Mouse (Mus musculus): Measurements from ENCODE around the gene Mum1l1. TPM values are rescaled to one million over a fixed set of nuclear protein-coding genes. Genes with fewer than 3 reads are reported as not detected.

Mum1l1 gene
- total and polyA plus RNA-seq, 3 experiments: 0.56 to 0.92 TPM; not detected in 1

DNA sequence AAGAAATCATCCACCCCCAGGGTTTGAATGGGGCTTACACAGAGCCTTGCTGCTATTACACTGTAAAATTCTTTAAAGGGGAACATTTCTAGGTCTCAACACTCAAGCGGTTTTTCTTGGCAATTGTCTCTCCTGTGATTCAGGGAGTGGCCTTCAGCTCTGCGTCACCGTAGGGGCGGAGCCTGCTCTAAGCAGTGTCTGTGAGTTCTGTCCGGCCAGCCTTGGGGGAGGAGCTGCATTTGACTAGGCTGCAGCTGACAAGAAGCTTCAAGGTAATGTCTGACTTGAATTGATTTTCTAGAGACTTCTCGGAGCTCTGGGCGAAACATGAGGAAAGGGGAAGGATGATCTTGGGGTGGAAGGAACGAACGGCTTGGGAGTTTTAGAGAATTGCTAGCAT, 21.3 kb downstream of the Mum1l1 start (continued):
- no peak for TF ChIP-seq BHLHE40 (IDR thresholded peaks at IDR 0.05; ENCODE audit: borderline replicate concordance, low read depth, low read length)

- TF ChIP-seq SMC3 (IDR thresholded peaks at IDR 0.05; ENCODE audit: low read depth, low read length): peak; percentile 65
- no peak for TF ChIP-seq RCOR1 (IDR thresholded peaks at IDR 0.05; ENCODE audit: low read depth, low read length)
- TF ChIP-seq MAFK (IDR thresholded peaks at IDR 0.05; ENCODE audit: borderline replicate concordance, low read depth, low read length): no peak
- TF ChIP-seq POLR2A (IDR thresholded peaks at IDR 0.05; ENCODE audit: control insufficient read depth in 1 of 2, insufficient read depth in 1 of 2, low read depth in 1 of 2, low read length in 2 of 2, poor library complexity in 1 of 2): no peak
- no peak for TF ChIP-seq ZMIZ1 (IDR thresholded peaks at IDR 0.05; ENCODE audit: low read depth, low read length)
- TF ChIP-seq EP300 (IDR thresholded peaks at IDR 0.05; ENCODE audit: low read depth in 1 of 2, low read length in 2 of 2): no peak
- TF ChIP-seq NELFE (IDR thresholded peaks at IDR 0.05; ENCODE audit: low read depth, low read length): no peak
- TF ChIP-seq BHLHE40 (IDR thresholded peaks at IDR 0.05; ENCODE audit: borderline replicate concordance, low read depth, low read length): no peak
- no peak for TF ChIP-seq MAX (IDR thresholded peaks at IDR 0.05; ENCODE audit: low read length)
- peak; percentile 55 for TF ChIP-seq ZC3H11A (IDR thresholded peaks at IDR 0.05; ENCODE audit: low read depth, low read length)
- no peak for TF ChIP-seq NRF1 (IDR thresholded peaks at IDR 0.05; ENCODE audit: insufficient read depth, low read depth, low read length, poor library complexity, severe bottlenecking)
- TF ChIP-seq ZNF384 (IDR thresholded peaks at IDR 0.05; ENCODE audit: low read depth, low read length): no peak
- TF ChIP-seq MYC (IDR thresholded peaks at IDR 0.05; ENCODE audit: low read depth, low read length): peak; percentile 18; the same call in 1 of the 2 replicates
- peak; percentile 64 to 75 (median 71) for TF ChIP-seq CTCF (IDR thresholded peaks at IDR 0.05 in 2 of 3, conservative IDR thresholded peaks at IDR 0.05 in 1 of 3; ENCODE audit: control insufficient read depth in 1 of 3, insufficient read depth in 1 of 3, low read depth in 2 of 3, low read length in 3 of 3, poor library complexity in 1 of 3, severe bottlenecking in 1 of 3)
- TF ChIP-seq CHD1 (IDR thresholded peaks at IDR 0.05; ENCODE audit: low read depth, low read length): no peak
- TF ChIP-seq POLR2AphosphoS2 (IDR thresholded peaks at IDR 0.05; ENCODE audit: low read length): no peak
- TF ChIP-seq SIN3A (IDR thresholded peaks at IDR 0.05; ENCODE audit: low read length): no peak
- no peak for TF ChIP-seq MAZ (IDR thresholded peaks at IDR 0.05; ENCODE audit: low read depth, low read length)
- TF ChIP-seq UBTF (IDR thresholded peaks at IDR 0.05; ENCODE audit: borderline replicate concordance, insufficient read depth, low read depth, low read length): no peak
- peak; percentile 76 for TF ChIP-seq RAD21 (IDR thresholded peaks at IDR 0.05; ENCODE audit: low read depth, low read length)
- TF ChIP-seq TAL1 (IDR thresholded peaks at IDR 0.05; ENCODE audit: low read length): no peak
- TF ChIP-seq ELF1 (IDR thresholded peaks at IDR 0.05; ENCODE audit: low read depth, low read length): no peak
- TF ChIP-seq USF2 (IDR thresholded peaks at IDR 0.05; ENCODE audit: borderline replicate concordance in 1 of 2, insufficient read depth in 1 of 2, low read depth in 1 of 2, low read length in 2 of 2): no peak
- TF ChIP-seq TBP (IDR thresholded peaks at IDR 0.05; ENCODE audit: low read depth, low read length): no peak
- no peak for TF ChIP-seq GABPA (IDR thresholded peaks at IDR 0.05; ENCODE audit: low read depth, low read length)
- no peak for TF ChIP-seq CHD2 (IDR thresholded peaks at IDR 0.05; ENCODE audit: low read length)
- TF ChIP-seq USF1 (IDR thresholded peaks at IDR 0.05; ENCODE audit: low read depth, low read length): no peak
- TF ChIP-seq KAT2A (conservative IDR thresholded peaks at IDR 0.05; ENCODE audit: low read depth, low read length): no peak
- no peak for TF ChIP-seq MYB (IDR thresholded peaks at IDR 0.05; ENCODE audit: low read depth, low read length)
- TF ChIP-seq MEF2A (IDR thresholded peaks at IDR 0.05; ENCODE audit: extremely low read depth, insufficient replicate concordance, low read depth, low read length, poor library complexity, severe bottlenecking): no peak
- no peak for TF ChIP-seq GATA1 (IDR thresholded peaks at IDR 0.05; ENCODE audit: low read depth, low read length)
- TF ChIP-seq JUND (IDR thresholded peaks at IDR 0.05; ENCODE audit: low read depth, low read length): no peak
- no peak for TF ChIP-seq ZKSCAN1 (IDR thresholded peaks at IDR 0.05; ENCODE audit: low read depth, low read length)
- no peak for TF ChIP-seq E2F4 (IDR thresholded peaks at IDR 0.05; ENCODE audit: borderline replicate concordance, low read depth, low read length)
- no peak for TF ChIP-seq MXI1 (IDR thresholded peaks at IDR 0.05; ENCODE audit: low read depth, low read length)
- TF ChIP-seq TCF12 (IDR thresholded peaks at IDR 0.05; ENCODE audit: low read depth, low read length): no peak
- no peak for TF ChIP-seq HCFC1 (IDR thresholded peaks at IDR 0.05; ENCODE audit: low read depth, low read length)
- Histone ChIP-seq H3K4me1 (ENCODE audit: control insufficient read depth in 1 of 2, insufficient read depth in 2 of 2, low read length in 2 of 2) (no peaks in the 10 kb centered on the region), H3K79me2 (ENCODE audit: control insufficient read depth, insufficient read depth, low read length, poor library complexity) (no peaks in the 10 kb centered on the region), H3K9ac (ENCODE audit: control insufficient read depth, low read depth, low read length, poor library complexity, severe bottlenecking) (no peak overlapping the region), H3K27ac (ENCODE audit: control insufficient read depth, low read depth, low read length) (no peak overlapping the region), H3K9me3 (replicated peaks; ENCODE audit: insufficient read depth, low read length) (no peaks in the 10 kb centered on the region), H3K36me3 (ENCODE audit: control insufficient read depth in 1 of 2, insufficient read depth in 2 of 2, low read length in 2 of 2) (no peaks in the 10 kb centered on the region), H3K27me3 (ENCODE audit: control insufficient read depth in 1 of 2, insufficient read depth in 2 of 2, low read length in 2 of 2) (no peaks in the 10 kb centered on the region), H3K4me3 (ENCODE audit: control insufficient read depth in 1 of 2, insufficient read depth in 1 of 2, low read depth in 2 of 2, low read length in 2 of 2) (no peak overlapping the region)
- DNase-seq (ENCODE audit: low read depth, low spot score): peak; percentile 68
Observed at GRCm38 (mm10) chrX:139247294-139247693, 37.5 kb downstream of the Mum1l1 start.

Data from MEL (cell line).